Mouse (Mus musculus) central nervous system, embryonic 18 days (tissue): ENCODE data around the gene Gabra6. TPM values are rescaled to one million over a fixed set of nuclear protein-coding genes. Genes with fewer than 3 reads are reported as not detected.

Source experiments
- polyA plus RNA-seq: library from polyadenylated mRNA; depleted of rRNA; stranded (reverse); fragments of >200 nt; gene quantifications from 2 replicates; pipeline ENCODE4 v1.2.3, GENCODE M21; 2012; rRNA removed

Gabra6 gene
- polyA plus RNA-seq, result 0.07 TPM in 1 of 2 replicates, not detected in the other

GRCm38 (mm10) chr11:42320882-42321281 lies at the start of gene Gabra6:
TSS of gene Gabra6 (minus strand) at chr11:42321072.

Other genes starting within 250 kb of the Gabra6 start
- gene Gabra1, start 138.1 kb downstream of the Gabra6 start, polyA plus RNA-seq, result 24.1 and 25.1 TPM in 2 replicates
- 24.6 and 26.7 TPM in 2 replicates for gene Gabrb2, start 98.7 kb upstream of the Gabra6 start, polyA plus RNA-seq